Mouse (Mus musculus): ENCODE results near the gene Vmn1r226. TPM values are rescaled to one million over a fixed set of nuclear protein-coding genes. Genes with fewer than 3 reads are reported as not detected.

Gene Vmn1r226
- total RNA-seq (2023), result not detected in 2 replicates

GRCm38 (mm10) chr17:20682543-20682942, at the start of gene Vmn1r226:
TSS of gene Vmn1r226 (plus strand) at chr17:20682843.

GRCm38 (mm10) chr17:20729543-20729942, 46.9 kb downstream of the Vmn1r226 start, which contains the start of gene Vmn1r227:
TSS of gene Vmn1r227 (plus strand) at chr17:20729843.

Other genes starting within 250 kb of the Vmn1r226 start
- not detected in 2 replicates for gene Vmn2r108, start 201.5 kb upstream of the Vmn1r226 start, total RNA-seq (2023)
- not detected in 2 replicates for gene Vmn1r225, start 184.7 kb upstream of the Vmn1r226 start, total RNA-seq (2023)
- gene Vmn2r109, start 118.1 kb upstream of the Vmn1r226 start, total RNA-seq (2023), result not detected in 2 replicates
- not detected in 2 replicates for gene Vmn2r110, start 86.4 kb upstream of the Vmn1r226 start, total RNA-seq (2023)
- gene Fpr-rs3, start 58.0 kb upstream of the Vmn1r226 start, total RNA-seq (2023), result not detected in 2 replicates
- not detected in 2 replicates for gene Vmn1r227, start 47.0 kb downstream of the Vmn1r226 start, total RNA-seq (2023)
- not detected in 2 replicates for gene Vmn1r228, start 103.3 kb downstream of the Vmn1r226 start, total RNA-seq (2023)
- gene Vmn1r229, start 128.7 kb downstream of the Vmn1r226 start, total RNA-seq (2023), result not detected in 2 replicates
- gene Vmn1r230, start 157.6 kb downstream of the Vmn1r226 start, total RNA-seq (2023), result not detected in 2 replicates
- gene Vmn1r231, start 222.2 kb downstream of the Vmn1r226 start, total RNA-seq (2023), result not detected in 2 replicates
- not detected in 2 replicates for gene Vmn1r232, start 236.9 kb downstream of the Vmn1r226 start, total RNA-seq (2023)